Mouse (Mus musculus): ENCODE results near the gene Fam222b. TPM values are rescaled to one million over a fixed set of nuclear protein-coding genes. Genes with fewer than 3 reads are reported as not detected.

The Fam222b gene
- polyA plus RNA-seq, 1 experiment from 2014 or later, result 15.2 TPM

- ATAC-seq (ENCODE audit: insufficient number of reproducible peaks, insufficient read depth, low FRiP score, low read depth), result no peak
- 0 out of 2 replicates have a peak overlapping the region, but pooled peaks have one; percentile 4 for H3K27ac ChIP-seq (ENCODE audit: low read length)
- peaks cover 26% of the 10 kb centered on the region for H3K36me3 ChIP-seq (ENCODE audit: control insufficient read depth, insufficient read depth, low read length)
These were observed 52.5 kb downstream of the Fam222b start for GRCm38 (mm10) chr11:78146707-78147543.

DNA sequence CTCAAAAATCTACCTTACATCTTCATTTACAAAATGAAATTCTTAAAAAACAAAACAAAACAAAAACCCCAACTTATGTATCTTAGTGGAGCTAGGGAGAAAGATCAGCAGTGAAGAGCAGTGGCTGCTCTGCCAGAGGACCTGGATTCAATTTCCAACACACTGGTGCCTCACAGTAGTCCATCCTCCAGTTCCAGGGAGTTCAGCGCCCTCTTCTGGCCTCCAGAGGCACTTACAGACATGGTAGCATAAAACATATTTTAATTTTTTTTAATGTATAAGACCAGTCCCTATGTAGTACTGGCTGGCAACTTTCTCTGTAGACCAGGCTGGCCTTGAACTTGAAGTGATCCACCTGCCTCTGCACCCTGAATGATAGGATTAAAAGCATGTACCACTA is 56.7 kb downstream of the Fam222b start:
- ATAC-seq (ENCODE audit: insufficient number of reproducible peaks, insufficient read depth, low FRiP score, low read depth), result no peak
- H3K4me1 ChIP-seq (ENCODE audit: control insufficient read depth, insufficient read depth, low read length), result no peaks in the 10 kb centered on the region; the same call in 1 of the 2 replicates
- H3K27me3 ChIP-seq (ENCODE audit: control insufficient read depth, insufficient read depth, low read length), result no peaks in the 10 kb centered on the region
- H3K27ac ChIP-seq (ENCODE audit: low read length), result no peak overlapping the region
- H3K4me3 ChIP-seq (ENCODE audit: low read depth, low read length), result no peak overlapping the region
- H3K4me2 ChIP-seq (replicated peaks; ENCODE audit: low read depth, low read length), result no peak overlapping the region
- 44% methylated on average over 1 of the region's 1 CpGs for WGBS
- no peaks in the 10 kb centered on the region for H3K9me3 ChIP-seq (ENCODE audit: control insufficient read depth, low read depth, low read length)
- no peak overlapping the region for H3K9ac ChIP-seq (replicated peaks; ENCODE audit: low read depth, low read length)
- peaks cover 43% of the 10 kb centered on the region for H3K36me3 ChIP-seq (ENCODE audit: control insufficient read depth, insufficient read depth, low read length)

More at GRCm38 (mm10) chr11:78146707-78147543, 52.5 kb downstream of the Fam222b start:
- Histone ChIP-seq H3K4me3 (ENCODE audit: low read depth, low read length) (no peak overlapping the region), H3K9me3 (ENCODE audit: control insufficient read depth, low read depth, low read length) (no peaks in the 10 kb centered on the region), H3K9ac (replicated peaks; ENCODE audit: low read depth, low read length) (no peak overlapping the region), H3K4me1 (ENCODE audit: control insufficient read depth, insufficient read depth, low read length) (no peaks in the 10 kb centered on the region), H3K4me2 (replicated peaks; ENCODE audit: low read depth, low read length) (no peak overlapping the region), H3K27me3 (ENCODE audit: control insufficient read depth, insufficient read depth, low read length) (no peaks in the 10 kb centered on the region)
- WGBS, result 77% methylated on average over 6 of the region's 6 CpGs

DNA sequence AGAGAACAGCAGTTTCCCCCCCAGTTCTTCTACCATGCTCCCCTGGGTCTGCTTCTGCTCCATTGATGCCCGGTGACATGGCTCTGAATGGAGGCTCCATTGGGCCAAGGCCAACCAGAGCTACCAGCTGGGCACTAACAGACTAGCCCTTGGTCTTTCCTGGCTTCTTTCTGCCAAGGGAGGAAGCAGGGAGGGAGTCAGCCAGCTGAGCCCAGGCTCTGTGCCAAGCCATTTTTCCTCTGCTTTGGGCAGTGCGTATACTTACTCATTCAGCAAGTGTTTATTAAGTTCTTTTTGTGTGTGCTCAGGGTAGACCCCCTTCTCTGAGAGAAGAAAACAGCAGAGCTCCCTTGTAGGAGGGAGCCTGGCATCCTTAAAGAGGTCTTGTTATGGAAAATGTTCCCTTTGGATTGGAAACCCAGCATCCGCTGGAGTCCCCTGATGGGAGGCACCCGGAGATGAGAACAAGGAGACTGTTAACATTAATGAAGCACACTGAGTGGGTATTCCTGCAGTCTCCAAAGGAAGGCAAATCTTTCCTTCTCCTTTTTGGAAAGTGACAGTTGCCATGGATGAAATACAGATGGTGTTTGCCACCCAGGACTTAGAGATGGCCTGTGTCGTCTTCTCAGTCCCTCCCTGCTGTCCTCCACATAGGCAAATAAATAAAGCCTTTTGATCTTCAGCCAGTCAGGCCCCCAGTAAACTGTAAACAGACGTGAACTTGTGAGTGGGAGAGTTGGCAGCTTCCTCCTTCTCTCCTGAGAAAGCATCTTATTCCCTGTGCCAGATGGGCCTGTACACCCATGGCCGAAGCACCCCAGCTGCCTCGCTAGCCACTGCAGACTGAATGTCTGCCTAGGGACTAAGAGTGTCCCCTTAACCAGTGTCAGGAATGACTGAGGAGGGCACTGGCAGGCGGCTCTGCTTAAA is 58.1 kb downstream of the Fam222b start:
- Histone ChIP-seq H3K27me3 (ENCODE audit: control insufficient read depth, insufficient read depth, low read length) (no peaks in the 10 kb centered on the region), H3K9ac (replicated peaks; ENCODE audit: low read depth, low read length) (no peak overlapping the region), H3K36me3 (ENCODE audit: control insufficient read depth, insufficient read depth, low read length) (peaks cover 51% of the 10 kb centered on the region), H3K27ac (ENCODE audit: low read length) (peak overlapping the region; percentile 17; the same call in 1 of the 2 replicates), H3K4me3 (ENCODE audit: low read depth, low read length) (no peak overlapping the region), H3K4me1 (ENCODE audit: control insufficient read depth, insufficient read depth, low read length) (no peaks in the 10 kb centered on the region; the same call in 1 of the 2 replicates), H3K4me2 (replicated peaks; ENCODE audit: low read depth, low read length) (no peak overlapping the region), H3K9me3 (ENCODE audit: control insufficient read depth, low read depth, low read length) (no peaks in the 10 kb centered on the region)
- ATAC-seq (ENCODE audit: insufficient number of reproducible peaks, insufficient read depth, low FRiP score, low read depth), result no peak
- 50% methylated on average over 9 of the region's 9 CpGs for WGBS

DNA sequence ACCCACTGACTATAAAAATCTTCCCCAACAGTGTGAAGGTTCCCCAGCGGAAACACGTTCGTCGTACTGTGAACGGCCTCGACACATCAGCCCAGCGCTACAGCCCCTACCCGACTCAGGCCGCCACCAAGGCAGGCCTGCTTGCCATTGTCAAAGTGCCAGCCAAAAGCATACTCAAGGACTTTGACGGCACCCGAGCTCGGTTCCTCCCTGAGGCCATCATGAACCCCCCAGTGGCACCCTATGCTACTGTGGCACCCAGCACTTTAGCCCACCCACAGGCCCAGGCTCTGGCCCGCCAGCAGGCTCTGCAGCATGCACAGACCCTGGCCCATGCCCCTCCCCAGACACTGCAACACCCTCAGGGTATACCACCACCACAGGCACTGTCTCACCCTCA is 59.3 kb downstream of the Fam222b start:
- H3K9me3 ChIP-seq (ENCODE audit: control insufficient read depth, low read depth, low read length), result no peaks in the 10 kb centered on the region
- no peak overlapping the region for H3K4me2 ChIP-seq (replicated peaks; ENCODE audit: low read depth, low read length)
- 87% methylated on average over 13 of the region's 13 CpGs for WGBS
- H3K4me1 ChIP-seq (ENCODE audit: control insufficient read depth, insufficient read depth, low read length), result no peaks in the 10 kb centered on the region; the same call in 1 of the 2 replicates
- H3K27me3 ChIP-seq (ENCODE audit: control insufficient read depth, insufficient read depth, low read length), result no peaks in the 10 kb centered on the region
- H3K36me3 ChIP-seq (ENCODE audit: control insufficient read depth, insufficient read depth, low read length), result peaks cover 64% of the 10 kb centered on the region
- no peak overlapping the region for H3K9ac ChIP-seq (replicated peaks; ENCODE audit: low read depth, low read length)
- H3K4me3 ChIP-seq (ENCODE audit: low read depth, low read length), result no peak overlapping the region
- ATAC-seq (ENCODE audit: insufficient number of reproducible peaks, insufficient read depth, low FRiP score, low read depth), result no peak
- no peak overlapping the region for H3K27ac ChIP-seq (ENCODE audit: low read length)

GRCm38 (mm10) chr11:78155674-78156073 is 61.2 kb downstream of the Fam222b start:
- no peaks in the 10 kb centered on the region for H3K27me3 ChIP-seq (ENCODE audit: control insufficient read depth, insufficient read depth, low read length)
- H3K9me3 ChIP-seq (ENCODE audit: control insufficient read depth, low read depth, low read length), result no peaks in the 10 kb centered on the region
- 80% methylated on average over 5 of the region's 5 CpGs for WGBS
- no peaks in the 10 kb centered on the region; the same call in 1 of the 2 replicates for H3K4me1 ChIP-seq (ENCODE audit: control insufficient read depth, insufficient read depth, low read length)
- no peak overlapping the region for H3K4me3 ChIP-seq (ENCODE audit: low read depth, low read length)
- no peak overlapping the region for H3K9ac ChIP-seq (replicated peaks; ENCODE audit: low read depth, low read length)
- H3K4me2 ChIP-seq (replicated peaks; ENCODE audit: low read depth, low read length), result no peak overlapping the region
- no peak for ATAC-seq (ENCODE audit: insufficient number of reproducible peaks, insufficient read depth, low FRiP score, low read depth)
- H3K36me3 ChIP-seq (ENCODE audit: control insufficient read depth, insufficient read depth, low read length), result peaks cover 70% of the 10 kb centered on the region
- H3K27ac ChIP-seq (ENCODE audit: low read length), result no peak overlapping the region

GRCm38 (mm10) chr11:78156156-78156699 is 61.8 kb downstream of the Fam222b start:
- H3K4me2 ChIP-seq (replicated peaks; ENCODE audit: low read depth, low read length), result no peak overlapping the region
- 71% methylated on average over 6 of the region's 6 CpGs for WGBS
- ATAC-seq (ENCODE audit: insufficient number of reproducible peaks, insufficient read depth, low FRiP score, low read depth), result no peak
- no peak overlapping the region for H3K27ac ChIP-seq (ENCODE audit: low read length)
- H3K4me1 ChIP-seq (ENCODE audit: control insufficient read depth, insufficient read depth, low read length), result no peaks in the 10 kb centered on the region; the same call in 1 of the 2 replicates
- peaks cover 75% of the 10 kb centered on the region for H3K36me3 ChIP-seq (ENCODE audit: control insufficient read depth, insufficient read depth, low read length)
- no peak overlapping the region for H3K4me3 ChIP-seq (ENCODE audit: low read depth, low read length)
- no peaks in the 10 kb centered on the region for H3K27me3 ChIP-seq (ENCODE audit: control insufficient read depth, insufficient read depth, low read length)
- H3K9ac ChIP-seq (replicated peaks; ENCODE audit: low read depth, low read length), result no peak overlapping the region
- no peaks in the 10 kb centered on the region for H3K9me3 ChIP-seq (ENCODE audit: control insufficient read depth, low read depth, low read length)

- Histone ChIP-seq H3K4me2 (replicated peaks; ENCODE audit: low read depth, low read length) (no peak overlapping the region), H3K36me3 (ENCODE audit: control insufficient read depth, insufficient read depth, low read length) (peaks cover 91% of the 10 kb centered on the region), H3K4me3 (ENCODE audit: low read depth, low read length) (no peak overlapping the region), H3K4me1 (ENCODE audit: control insufficient read depth, insufficient read depth, low read length) (peaks cover 19% of the 10 kb centered on the region), H3K9ac (replicated peaks; ENCODE audit: low read depth, low read length) (no peak overlapping the region), H3K27me3 (ENCODE audit: control insufficient read depth, insufficient read depth, low read length) (no peaks in the 10 kb centered on the region), H3K9me3 (ENCODE audit: control insufficient read depth, low read depth, low read length) (no peaks in the 10 kb centered on the region), H3K27ac (ENCODE audit: low read length) (no peak overlapping the region)
- WGBS, result 8% methylated on average over 2 of the region's 2 CpGs
- ATAC-seq (ENCODE audit: insufficient number of reproducible peaks, insufficient read depth, low FRiP score, low read depth), result no peak
These were observed 64.6 kb downstream of the Fam222b start for GRCm38 (mm10) chr11:78159096-78159495.

GRCm38 (mm10) chr11:78159557-78159956 is 65.1 kb downstream of the Fam222b start:
- H3K27ac ChIP-seq (ENCODE audit: low read length), result no peak overlapping the region
- H3K27me3 ChIP-seq (ENCODE audit: control insufficient read depth, insufficient read depth, low read length), result no peaks in the 10 kb centered on the region
- 66% methylated on average over 7 of the region's 7 CpGs for WGBS
- peaks cover 86% of the 10 kb centered on the region for H3K36me3 ChIP-seq (ENCODE audit: control insufficient read depth, insufficient read depth, low read length)
- H3K4me1 ChIP-seq (ENCODE audit: control insufficient read depth, insufficient read depth, low read length), result peaks cover 19% of the 10 kb centered on the region
- no peak overlapping the region for H3K4me2 ChIP-seq (replicated peaks; ENCODE audit: low read depth, low read length)
- no peak for ATAC-seq (ENCODE audit: insufficient number of reproducible peaks, insufficient read depth, low FRiP score, low read depth)
- no peak overlapping the region for H3K4me3 ChIP-seq (ENCODE audit: low read depth, low read length)
- H3K9ac ChIP-seq (replicated peaks; ENCODE audit: low read depth, low read length), result no peak overlapping the region
- H3K9me3 ChIP-seq (ENCODE audit: control insufficient read depth, low read depth, low read length), result no peaks in the 10 kb centered on the region

Data from stomach, embryonic 14.5 days (tissue).